ENCODE assay signal across 20 mouse cellular contexts in genomic region chr12:97783476-97783875, GRCm38 (mm10).
DNase-seq lines count a peak whose midpoint lies in the region; TF ChIP-seq lines count a peak whose summit lies in the region.
"Had no signal": no experiment of that assay in that cellular context is flagged by ENCODE, and none has a peak within 500 bp of the region (broad histone marks: within the 10 kb centered on the region; RNA-seq: fewer than 3 reads in every experiment).

No protein-coding gene starts in this region.

- no peak overlapping the region for H3K4me3 ChIP-seq in layer of hippocampus, adult 2 months
- H3K4me3 ChIP-seq: embryonic facial prominence, embryonic 13.5 days; embryonic facial prominence, embryonic 15.5 days; erythroblast, embryonic 14.5 days; forebrain, embryonic 10.5 days; forebrain, embryonic 12.5 days; forebrain, embryonic 15.5 days had no signal

- no peak overlapping the region for H3K27ac ChIP-seq in layer of hippocampus, adult 2 months
- H3K27ac ChIP-seq: embryonic facial prominence, embryonic 13.5 days; embryonic facial prominence, embryonic 15.5 days; forebrain, embryonic 10.5 days; forebrain, embryonic 12.5 days; forebrain, embryonic 15.5 days had no signal

- peak; percentile 11 for DNase-seq in layer of hippocampus, adult 11-12 months (ENCODE audit: low spot score)
- no peak for DNase-seq in layer of hippocampus, adult 9-10 months (ENCODE audit: low spot score)
- peak; percentile 10 to 32 for DNase-seq in layer of hippocampus, adult 2 months (ENCODE audit: low spot score in 2 of 2)
- no peak for DNase-seq in layer of hippocampus, adult 8-10 months (ENCODE audit: low spot score in 2 of 2)
- DNase-seq: adrenal gland, adult 2 months; adrenal gland, postnatal 10 days; adrenal gland, postnatal 25 days; cerebellum, adult 11 months; cerebellum, adult 18-20 months; cerebellum, adult 8-10 months; cerebellum, adult 9-11 months; cerebellum, postnatal 14 days; cerebellum, postnatal 36 days; embryo, embryonic 11 days had no signal

- TF ChIP-seq CTCF in layer of hippocampus, adult 2 months (conservative IDR thresholded peaks at IDR 0.05): no peak

Comparison
In these comparisons a context has a peak if more than half of its experiments do, and no peak if none do; other contexts are left out.
1. DNase-seq: peak in layer of hippocampus, adult 11-12 months (single experiment) and layer of hippocampus, adult 2 months (2 of 2); none in layer of hippocampus, adult 9-10 months (single experiment) and layer of hippocampus, adult 8-10 months (0 of 2).